Mouse (Mus musculus) liver, embryonic 13.5 days (tissue): ENCODE results near the gene Ppil6. TPM values are rescaled to one million over a fixed set of nuclear protein-coding genes. Genes with fewer than 3 reads are reported as not detected.

Experiments
- ATAC-seq: fragments of 200-750 bp; cut with Nextera tagmentation; 2 replicates; pipeline ENCODE4 v1.8.0; 2017; ENCODE audit warnings: low read depth, mild to moderate bottlenecking, moderate number of reproducible peaks, moderate library complexity
- DNase-seq: peaks from one replicate; pipeline ENCODE4 v3.0.0; 2022
- H3K27ac ChIP-seq: fragments of 300-500 bp; sonication (generic); 2 replicates; pipeline ENCODE4 v1.5.1; 2015; ENCODE audit warnings: moderate library complexity, mild to moderate bottlenecking, inconsistent platforms
- H3K27me3 ChIP-seq: fragments of 300-500 bp; sonication (generic); 2 replicates; pipeline ENCODE4 v1.6.1; 2015; ENCODE audit warnings: mild to moderate bottlenecking, inconsistent platforms
- H3K36me3 ChIP-seq: fragments of 300-500 bp; sonication (generic); 2 replicates; pipeline ENCODE4 v1.6.1; 2015; ENCODE audit warnings: mild to moderate bottlenecking, inconsistent platforms
- H3K4me1 ChIP-seq: fragments of 300-500 bp; sonication (generic); replicated peaks from 2 replicates; pipeline ENCODE4 v1.6.1; 2015; ENCODE audit warnings: inconsistent platforms
- H3K4me2 ChIP-seq: fragments of 300-500 bp; sonication (generic); 2 replicates; pipeline ENCODE4 v1.6.1; 2015; ENCODE audit warnings: inconsistent platforms, mild to moderate bottlenecking, moderate library complexity
- H3K4me3 ChIP-seq: fragments of 300-500 bp; sonication (generic); replicated peaks from 2 replicates; pipeline ENCODE4 v1.5.1; 2015; ENCODE audit warnings: mild to moderate bottlenecking, inconsistent platforms
- H3K9ac ChIP-seq: fragments of 300-500 bp; sonication (generic); 2 replicates; pipeline ENCODE4 v1.6.1; 2015; ENCODE audit warnings: mild to moderate bottlenecking, inconsistent platforms
- H3K9me3 ChIP-seq: fragments of 300-500 bp; sonication (generic); replicated peaks from 2 replicates; pipeline ENCODE4 v1.6.1; 2016; ENCODE audit warnings: inconsistent platforms
- WGBS: fragments of 180-500 bp; shearing (Covaris S2); methylation state at CpG from one replicate; pipeline ENCODE4 v1.1.7; 2015; ENCODE audit not compliant: insufficient replicate concordance; 5-methylcytosine and 5-hydroxymethylcytosine counted together
- polyA plus RNA-seq: library from polyadenylated mRNA; unstranded; fragments of >200 nt; fragmentation: Nextera tagmentation; extraction: Ambion mirVana; gene quantifications from 2 replicates; pipeline ENCODE4 v1.2.1, GENCODE M21; 2015

Ppil6 gene
- polyA plus RNA-seq, 1 experiment from 2014 or later: not detected

- H3K4me3 ChIP-seq: no peak overlapping the region
- WGBS: 74% methylated on average over 15 of the region's 15 CpGs
Measured at GRCm38 (mm10) chr10:41464401-41464955, 25.8 kb upstream of the Ppil6 start.

GRCm38 (mm10) chr10:41467325-41467724 is 22.9 kb upstream of the Ppil6 start:
- ATAC-seq (no peak), DNase-seq (no peak)
- Histone ChIP-seq H3K36me3 (peaks cover 18% of the 10 kb centered on the region), H3K27ac (no peak overlapping the region), H3K4me1 (peaks cover 4% of the 10 kb centered on the region), H3K9ac (no peak overlapping the region), H3K9me3 (no peaks in the 10 kb centered on the region), H3K27me3 (no peaks in the 10 kb centered on the region), H3K4me3 (no peak overlapping the region), H3K4me2 (no peak overlapping the region)
- 70% methylated on average over 6 of the region's 6 CpGs for WGBS

More at GRCm38 (mm10) chr10:41464401-41464955, 25.8 kb upstream of the Ppil6 start:
- Histone ChIP-seq H3K9ac (no peak overlapping the region), H3K4me1 (no peaks in the 10 kb centered on the region; the same call in 1 of the 2 replicates), H3K9me3 (no peaks in the 10 kb centered on the region), H3K4me2 (no peak overlapping the region), H3K27me3 (no peaks in the 10 kb centered on the region), H3K36me3 (peaks cover 21% of the 10 kb centered on the region), H3K27ac (no peak overlapping the region)
- DNase-seq (no peak), ATAC-seq (no peak)

GRCm38 (mm10) chr10:41470693-41471092 is 19.5 kb upstream of the Ppil6 start:
- H3K27ac ChIP-seq: no peak overlapping the region
- H3K4me1 ChIP-seq: peaks cover 37% of the 10 kb centered on the region
- H3K4me3 ChIP-seq: no peak overlapping the region
- 70% methylated on average over 3 of the region's 3 CpGs for WGBS
- DNase-seq (no peak), ATAC-seq (no peak)
- no peak overlapping the region for H3K4me2 ChIP-seq
- H3K9me3 ChIP-seq: no peaks in the 10 kb centered on the region
- H3K36me3 ChIP-seq: no peaks in the 10 kb centered on the region
- no peaks in the 10 kb centered on the region for H3K27me3 ChIP-seq
- no peak overlapping the region for H3K9ac ChIP-seq

- Histone ChIP-seq H3K4me2 (no peak overlapping the region), H3K4me1 (peaks cover 56% of the 10 kb centered on the region), H3K4me3 (no peak overlapping the region), H3K9me3 (no peaks in the 10 kb centered on the region), H3K27ac (no peak overlapping the region), H3K27me3 (0 out of 2 replicates have a peak, but pooled peaks cover 5% of the 10 kb centered on the region), H3K36me3 (no peaks in the 10 kb centered on the region), H3K9ac (no peak overlapping the region)
- ATAC-seq: no peak
- no peak for DNase-seq
Measured at GRCm38 (mm10) chr10:41472534-41472933, 17.7 kb upstream of the Ppil6 start.

- no peak overlapping the region for H3K4me3 ChIP-seq
- H3K27me3 ChIP-seq: 0 out of 2 replicates have a peak, but pooled peaks cover 5% of the 10 kb centered on the region
- no peak overlapping the region for H3K9ac ChIP-seq
- peaks cover 60% of the 10 kb centered on the region for H3K4me1 ChIP-seq
- H3K27ac ChIP-seq: no peak overlapping the region
- no peaks in the 10 kb centered on the region for H3K36me3 ChIP-seq
- 48% methylated on average over 5 of the region's 5 CpGs for WGBS
- no peaks in the 10 kb centered on the region for H3K9me3 ChIP-seq
- no peak overlapping the region for H3K4me2 ChIP-seq
- ATAC-seq (no peak), DNase-seq (no peak)
Measured at GRCm38 (mm10) chr10:41472962-41473481, 17.2 kb upstream of the Ppil6 start.

- Histone ChIP-seq H3K27ac (peak overlapping the region; percentile 47; the same call in 1 of the 2 replicates), H3K4me3 (no peak overlapping the region), H3K4me2 (no peak overlapping the region), H3K27me3 (0 out of 2 replicates have a peak, but pooled peaks cover 5% of the 10 kb centered on the region), H3K4me1 (peaks cover 68% of the 10 kb centered on the region), H3K9ac (0 out of 2 replicates have a peak overlapping the region, but pooled peaks have one; percentile 36), H3K36me3 (no peaks in the 10 kb centered on the region), H3K9me3 (no peaks in the 10 kb centered on the region)
- 0 out of 2 replicates have a peak, but pooled peaks have one; percentile 21 for ATAC-seq
- peak; percentile 27 for DNase-seq
- WGBS: 17% methylated on average over 6 of the region's 6 CpGs
Measured at GRCm38 (mm10) chr10:41473782-41474468, 16.3 kb upstream of the Ppil6 start.

GRCm38 (mm10) chr10:41474981-41475391 is 15.3 kb upstream of the Ppil6 start:
- ATAC-seq (no peak), DNase-seq (no peak)
- peak overlapping the region; percentile 84 for H3K27ac ChIP-seq
- no peak overlapping the region for H3K9ac ChIP-seq
- WGBS: 70% methylated on average over 1 of the region's 1 CpGs
- H3K9me3 ChIP-seq: no peaks in the 10 kb centered on the region
- H3K36me3 ChIP-seq: no peaks in the 10 kb centered on the region
- peak overlapping the region; percentile 1 for H3K4me2 ChIP-seq
- H3K4me1 ChIP-seq: peaks cover 70% of the 10 kb centered on the region
- no peak overlapping the region for H3K4me3 ChIP-seq
- H3K27me3 ChIP-seq: 0 out of 2 replicates have a peak, but pooled peaks cover 5% of the 10 kb centered on the region

GRCm38 (mm10) chr10:41476171-41477017 is 13.8 kb upstream of the Ppil6 start, which contains the start of gene Mical1:
Gene Mical1, plus strand, starts transcription at chr10:41476314.
- 0% methylated on average over 35 of the region's 35 CpGs for WGBS
- Histone ChIP-seq H3K27me3 (0 out of 2 replicates have a peak, but pooled peaks cover 5% of the 10 kb centered on the region), H3K9ac (peak within 1 kb of the TSS; percentile 74), H3K4me3 (peak within 1 kb of the TSS; percentile 68), H3K4me1 (peaks cover 84% of the 10 kb centered on the region), H3K4me2 (peak within 1 kb of the TSS; percentile 98), H3K9me3 (no peaks in the 10 kb centered on the region), H3K27ac (peak within 1 kb of the TSS; percentile 84), H3K36me3 (no peaks in the 10 kb centered on the region)
- DNase-seq (peak; percentile 71), ATAC-seq (peak; percentile 83)

GRCm38 (mm10) chr10:41477018-41477277 is 13.3 kb upstream of the Ppil6 start:
- Histone ChIP-seq H3K4me3 (peak overlapping the region; percentile 68), H3K27ac (peak overlapping the region; percentile 84; the same call in 1 of the 2 replicates), H3K9me3 (no peaks in the 10 kb centered on the region), H3K27me3 (0 out of 2 replicates have a peak, but pooled peaks cover 5% of the 10 kb centered on the region), H3K4me2 (peak overlapping the region; percentile 98), H3K4me1 (peaks cover 89% of the 10 kb centered on the region), H3K9ac (peak overlapping the region; percentile 74), H3K36me3 (no peaks in the 10 kb centered on the region)
- under 1% methylated on average over 9 of the region's 9 CpGs for WGBS
- DNase-seq (no peak), ATAC-seq (no peak)

- H3K27ac ChIP-seq: peak overlapping the region; percentile 84; the same call in 1 of the 2 replicates
- ATAC-seq (peak; percentile 45), DNase-seq (peak; percentile 51)
- WGBS: 4% methylated on average over 20 of the region's 20 CpGs
- peaks cover 85% of the 10 kb centered on the region for H3K4me1 ChIP-seq
- 0 out of 2 replicates have a peak, but pooled peaks cover 5% of the 10 kb centered on the region for H3K27me3 ChIP-seq
- H3K9me3 ChIP-seq: no peaks in the 10 kb centered on the region
- peak overlapping the region; percentile 98 for H3K4me2 ChIP-seq
- H3K36me3 ChIP-seq: no peaks in the 10 kb centered on the region
- H3K4me3 ChIP-seq: peak overlapping the region; percentile 68
- H3K9ac ChIP-seq: peak overlapping the region; percentile 74
Measured at GRCm38 (mm10) chr10:41477278-41478181, 12.7 kb upstream of the Ppil6 start.
